Mouse (Mus musculus): ENCODE results near the gene Fat2.

The Fat2 gene

DNA sequence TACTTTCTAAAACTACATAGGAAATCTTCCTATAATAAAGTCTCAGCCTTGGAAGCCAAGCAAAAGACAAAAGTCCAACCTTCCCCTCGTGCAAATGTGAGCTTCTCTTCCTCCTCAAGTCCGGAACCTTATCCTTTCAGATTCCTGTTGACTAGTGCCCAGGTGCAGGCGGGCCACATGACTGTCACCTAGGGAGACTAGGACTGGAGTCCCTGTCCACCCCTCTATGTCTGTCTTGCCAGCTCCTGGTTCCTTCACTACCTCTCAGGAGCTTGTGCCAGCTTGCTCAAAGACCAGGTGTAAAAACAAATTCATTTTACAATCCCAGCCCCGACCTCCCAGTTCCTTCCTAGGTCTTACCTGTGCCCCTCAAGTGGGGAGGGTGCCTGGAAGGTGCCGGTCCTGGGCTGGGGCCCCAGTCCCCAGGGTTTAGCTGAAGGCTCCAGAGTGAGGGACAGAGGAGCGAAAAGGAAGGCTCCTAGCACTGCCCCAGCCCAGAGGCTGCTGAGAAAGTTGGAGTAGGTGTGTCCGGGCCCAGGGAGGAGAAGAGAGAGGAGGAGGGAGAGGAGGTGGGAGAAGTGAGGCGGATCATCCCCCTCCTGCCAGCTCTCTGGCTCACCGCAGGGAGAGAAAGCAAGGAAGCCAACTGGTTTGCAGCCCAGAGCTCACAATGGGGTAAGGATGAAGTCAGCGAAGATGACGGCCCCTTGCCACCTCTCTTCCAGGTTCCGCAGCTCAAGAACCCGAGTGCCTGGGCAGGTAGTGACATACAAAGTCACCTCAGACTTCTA is at the start of gene Fat2:
Fat2 (minus strand) TSS at position 464 of the 791 bp plus-strand sequence.
- DNase-seq, result peak; percentile 9

DNA sequence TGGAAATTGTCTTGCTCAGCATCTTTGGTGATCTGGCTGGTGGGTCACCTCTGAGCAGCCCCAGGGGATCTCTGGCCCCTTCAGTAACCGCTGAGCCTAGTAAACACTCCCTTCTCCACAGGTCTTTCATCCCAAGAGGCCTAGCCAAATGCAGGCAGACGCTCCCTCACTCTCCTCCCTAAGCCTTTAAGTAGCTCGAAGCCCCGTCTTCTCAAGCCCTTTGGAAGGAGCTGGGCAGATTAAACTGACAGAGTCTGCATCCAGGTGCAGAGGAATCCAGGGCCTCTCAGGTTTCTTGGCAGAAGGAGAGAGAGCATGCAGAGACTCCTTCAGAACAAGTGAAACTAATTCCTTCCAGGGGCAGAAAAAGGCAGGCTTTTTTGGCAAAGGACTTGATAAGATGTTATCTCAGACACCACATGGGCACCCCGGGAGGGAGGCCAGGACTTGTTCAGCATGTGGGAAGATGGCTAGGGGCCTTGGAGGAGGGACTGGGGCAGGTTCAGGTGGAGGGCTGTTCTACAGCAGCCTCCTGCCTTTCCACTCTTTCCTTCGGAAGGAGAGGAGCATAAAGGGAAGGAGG is 47.2 kb upstream of the Fat2 start:
- DNase-seq, result no peak

DNA sequence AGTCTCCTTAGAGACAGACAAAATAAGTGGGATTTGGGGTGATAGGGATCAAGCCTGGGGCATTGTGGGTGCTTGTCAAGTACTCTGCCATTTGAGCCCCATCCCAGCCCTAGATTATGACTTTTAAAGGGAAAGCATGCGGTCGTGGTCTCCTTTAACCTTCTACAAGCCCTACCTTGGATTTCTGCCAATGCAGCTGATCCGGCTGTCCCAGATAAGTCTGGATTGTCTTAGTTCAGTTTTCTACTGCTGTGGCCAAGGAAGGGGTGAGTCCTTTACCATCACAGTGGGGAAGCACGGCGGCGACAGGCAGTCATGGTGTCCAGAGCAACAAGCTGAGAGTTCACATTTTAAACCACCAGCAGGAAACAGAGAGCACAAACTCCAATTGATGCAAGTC is 44.5 kb upstream of the Fat2 start:
- no peak for DNase-seq

DNA sequence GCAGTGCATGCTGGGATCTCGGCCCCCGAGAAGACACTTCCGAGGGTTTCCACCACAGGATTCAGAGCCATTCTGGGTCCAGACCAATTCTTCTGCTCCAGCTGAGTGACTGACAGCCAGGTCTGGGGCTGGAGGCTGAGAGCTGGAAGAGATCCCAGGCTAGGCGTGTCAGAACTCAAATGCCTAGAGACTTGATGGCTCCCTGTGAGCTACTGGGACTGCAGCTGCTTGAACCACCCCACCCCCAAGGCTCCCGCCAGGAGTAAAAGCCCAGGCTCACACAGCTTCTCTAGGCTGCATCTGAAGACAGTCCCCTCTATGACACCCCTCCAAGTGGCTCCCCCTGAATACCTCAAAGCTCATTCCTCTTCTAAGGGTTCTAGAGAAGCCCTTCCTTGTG is 42.0 kb upstream of the Fat2 start:
- DNase-seq, result peak; percentile 44

DNA sequence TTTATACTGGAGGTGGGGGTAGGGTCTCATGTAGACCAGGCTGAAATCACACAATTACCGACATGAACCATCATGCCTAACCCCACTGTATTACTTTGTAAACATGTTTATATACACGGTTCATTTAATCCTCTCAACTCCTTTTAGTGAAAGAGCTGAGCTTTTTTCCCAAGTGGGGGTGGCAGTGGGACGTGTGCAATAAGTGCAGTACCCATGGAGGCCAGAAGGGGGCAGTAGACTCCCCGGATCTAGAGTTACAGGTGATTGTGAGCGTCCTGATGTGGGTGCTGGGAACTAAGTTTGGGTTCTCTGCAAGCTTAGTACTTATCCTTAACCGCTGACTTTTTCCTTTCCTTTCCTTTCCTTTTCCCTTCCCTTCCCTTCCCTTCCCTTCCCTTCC is 37.5 kb upstream of the Fat2 start:
- no peak for DNase-seq

DNA sequence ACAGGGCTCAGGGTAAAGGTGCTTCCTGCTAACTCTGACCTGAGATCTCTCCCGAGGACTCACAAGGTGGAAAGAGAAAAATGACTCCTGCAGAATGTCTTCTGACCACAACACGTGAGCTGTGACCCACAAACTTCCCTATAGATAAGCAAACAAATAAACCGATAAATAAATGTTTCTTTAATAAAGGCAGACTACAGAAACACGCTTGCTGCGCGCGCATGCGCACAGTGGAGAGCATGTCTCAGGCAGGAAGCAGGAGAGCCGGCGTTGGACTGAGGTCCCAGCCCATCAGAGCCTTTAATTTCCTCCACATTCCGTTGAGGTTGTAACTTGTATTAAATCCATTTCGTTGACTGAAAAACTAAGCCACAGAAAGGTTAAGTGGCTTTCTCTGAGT is 37.0 kb upstream of the Fat2 start:
- DNase-seq, result no peak

DNA sequence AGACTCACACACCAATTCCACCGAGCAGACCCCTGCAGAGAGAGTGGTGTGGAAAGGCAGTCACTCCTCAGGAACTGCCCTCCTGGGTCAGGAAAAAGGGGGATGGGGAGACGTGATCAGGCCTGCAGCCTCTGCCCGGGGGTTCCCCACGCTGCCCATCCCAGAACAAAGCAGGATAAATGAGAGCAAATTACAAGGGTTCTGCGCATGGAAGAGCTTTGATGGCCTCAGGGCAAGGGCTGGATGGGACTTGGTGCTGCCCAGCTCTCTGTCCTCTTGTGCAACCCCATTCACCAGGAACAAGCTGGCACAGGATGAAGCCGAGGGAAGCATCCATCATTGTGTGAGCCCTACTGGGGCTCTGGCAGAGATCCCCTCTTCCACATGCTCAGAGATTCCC is 35.6 kb upstream of the Fat2 start:
- DNase-seq, result no peak

DNA sequence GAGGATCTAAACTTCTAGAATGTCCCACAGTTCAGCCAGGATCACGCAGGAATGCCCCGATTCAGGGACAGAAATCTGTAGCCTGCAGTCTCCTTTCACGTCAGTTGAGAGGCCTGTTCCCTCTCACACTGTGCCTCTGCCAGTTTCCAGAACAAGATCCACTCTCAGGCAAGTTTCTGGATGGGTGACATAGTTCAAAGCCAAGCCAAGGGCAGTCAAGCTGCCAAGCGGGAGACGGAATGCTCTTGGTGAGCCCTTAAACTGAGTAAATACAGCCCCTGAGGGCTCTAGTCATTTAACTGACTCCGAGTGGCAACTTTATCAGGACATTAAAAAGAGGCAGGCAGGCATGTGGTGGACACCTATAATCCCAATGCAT is 32.7 kb upstream of the Fat2 start:
- no peak for DNase-seq

DNA sequence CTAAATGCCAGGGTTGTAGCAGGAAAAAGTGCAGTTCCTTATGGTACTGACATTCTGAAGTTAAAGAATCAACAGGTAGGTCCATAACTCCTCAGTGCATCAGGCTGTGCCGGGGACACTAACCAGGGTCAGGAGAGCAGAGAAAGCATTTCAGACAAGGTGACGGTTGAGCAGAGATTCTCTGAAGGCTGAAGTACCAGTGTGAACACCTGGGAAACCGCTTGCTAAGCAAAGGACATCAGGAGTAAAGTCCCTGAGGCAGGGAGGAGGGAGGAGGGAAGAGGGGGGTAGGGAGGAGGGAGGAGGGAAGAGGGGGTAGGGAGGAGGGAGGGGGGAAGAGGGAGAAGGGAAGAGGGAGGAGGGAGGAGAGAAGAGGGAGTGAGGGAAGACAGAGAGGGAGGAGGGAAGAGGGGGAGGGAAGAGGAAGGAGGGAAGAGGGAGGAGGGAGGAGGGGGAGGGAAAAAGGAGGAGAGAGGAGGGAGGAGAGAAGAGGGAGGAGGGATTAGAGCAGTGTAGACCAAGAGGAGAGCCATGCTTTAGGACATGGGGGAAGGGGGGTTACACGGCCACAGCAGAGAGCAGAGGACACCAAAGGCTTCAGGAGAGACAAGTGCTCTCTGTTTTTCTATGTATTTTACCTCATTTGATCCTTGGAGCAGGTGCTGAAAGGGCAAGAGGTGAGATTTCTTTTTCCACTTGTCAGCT is 32.2 kb upstream of the Fat2 start:
- no peak for DNase-seq

DNA sequence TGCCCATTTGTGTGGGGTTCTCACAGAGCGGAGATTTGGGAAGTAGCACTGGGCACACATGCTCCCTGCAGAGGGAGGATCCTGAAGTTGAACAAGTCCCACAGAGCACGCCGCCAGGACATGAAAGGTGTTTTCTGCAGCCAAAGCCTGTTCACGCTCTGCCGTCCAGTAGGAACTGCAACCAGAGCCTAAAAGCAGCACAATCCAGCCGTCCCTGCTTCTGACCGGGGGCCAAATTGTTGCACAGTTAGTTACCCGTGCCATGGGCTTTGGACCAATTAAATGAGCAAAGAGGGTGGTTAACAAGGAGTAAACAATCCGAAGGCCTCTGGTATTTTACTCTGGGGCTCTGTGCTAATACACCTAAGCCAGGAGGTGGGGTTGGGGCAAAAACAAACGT is 31.4 kb upstream of the Fat2 start:
- no peak for DNase-seq

DNA sequence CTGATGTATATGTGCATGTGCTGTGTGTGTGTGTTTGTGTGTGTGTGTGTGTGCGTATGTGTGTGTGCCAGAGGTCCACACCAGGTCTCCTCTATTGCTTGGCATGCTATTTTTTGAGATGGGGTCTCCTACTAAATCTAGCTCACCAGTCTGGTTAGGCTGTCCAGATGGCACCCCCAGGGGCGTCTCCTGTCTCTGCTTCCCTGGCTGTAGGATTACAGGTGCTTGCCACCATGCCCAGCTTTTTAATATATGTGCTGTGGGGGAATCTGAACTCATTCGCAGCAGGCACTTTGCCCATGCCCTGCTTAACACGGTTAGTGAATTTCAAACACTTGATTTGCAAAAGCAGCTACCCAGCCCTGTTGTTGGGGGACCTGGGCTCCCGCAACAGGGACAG is 29.5 kb upstream of the Fat2 start:
- DNase-seq, result no peak

DNA sequence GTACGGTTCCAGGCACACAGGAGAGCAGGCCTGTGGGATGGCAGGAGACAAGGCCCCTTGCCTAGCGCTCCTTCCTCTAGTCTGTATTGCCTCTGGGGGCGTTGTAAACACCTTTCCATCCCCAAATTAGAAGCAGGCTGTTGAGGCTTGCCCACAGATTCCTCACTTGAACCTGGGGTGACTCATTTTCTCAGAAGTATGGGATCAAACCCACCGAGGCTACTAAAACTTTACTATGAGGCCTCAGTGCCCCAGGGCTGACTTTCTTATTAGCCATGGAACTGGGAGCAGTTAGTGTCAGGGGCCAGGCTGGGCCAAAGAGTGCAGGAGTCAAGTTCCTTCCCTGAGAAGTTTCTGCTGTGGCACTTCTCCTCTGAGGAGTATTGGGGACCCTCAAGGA is 28.9 kb upstream of the Fat2 start:
- DNase-seq, result no peak

DNA sequence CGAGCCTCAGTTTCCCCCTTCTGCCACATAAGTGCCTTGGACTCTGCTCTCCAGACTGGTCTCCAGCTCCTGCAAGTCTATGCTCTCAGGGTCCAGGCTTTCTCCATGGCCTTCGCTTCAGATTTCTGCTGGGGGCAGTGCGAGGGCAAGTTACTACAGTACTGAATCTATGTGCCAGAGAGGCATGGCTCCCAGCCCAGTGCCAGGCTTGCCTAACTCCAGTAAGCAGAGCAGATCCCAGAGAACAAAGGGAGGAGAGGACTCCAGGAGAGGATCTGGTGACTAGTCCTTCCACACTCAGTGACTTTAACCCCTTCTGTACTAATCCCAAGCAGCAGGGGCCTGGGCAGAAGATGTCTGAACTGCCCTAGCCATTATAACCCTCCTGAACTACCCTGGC is 28.3 kb upstream of the Fat2 start:
- no peak for DNase-seq

DNA sequence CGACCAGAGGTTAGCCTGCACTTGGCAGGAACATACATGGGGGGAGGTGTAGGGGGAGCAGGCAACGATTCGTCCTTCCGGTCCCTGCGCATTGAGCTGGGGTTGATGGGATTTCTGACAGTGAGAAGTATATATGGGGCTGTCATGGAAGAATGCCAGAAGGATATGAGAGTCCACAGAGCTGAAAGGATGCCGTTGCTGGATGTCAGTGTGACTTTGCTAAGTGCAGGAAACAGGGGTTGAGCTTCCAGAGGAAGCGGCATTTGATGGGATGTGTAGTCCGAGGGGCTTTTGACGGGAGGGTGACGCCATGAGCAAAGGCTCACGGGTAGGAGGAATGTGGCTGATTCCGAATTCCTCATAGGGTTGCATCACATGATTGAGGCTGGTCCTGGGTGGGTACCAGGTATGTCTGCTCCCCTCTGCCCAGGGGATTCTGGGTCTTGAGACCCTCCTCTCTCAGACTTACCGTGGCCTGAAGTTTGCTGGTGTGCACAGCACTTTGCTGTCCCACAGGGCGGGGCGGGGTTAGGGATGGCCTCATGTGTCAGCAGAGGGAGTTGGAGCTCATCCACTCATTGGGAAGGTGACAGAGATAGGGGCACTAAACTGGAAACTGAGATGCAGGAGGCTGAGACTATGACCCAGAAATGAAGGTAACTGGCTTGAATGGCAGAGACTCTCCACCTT is 21.9 kb upstream of the Fat2 start:
- DNase-seq, result no peak

DNA sequence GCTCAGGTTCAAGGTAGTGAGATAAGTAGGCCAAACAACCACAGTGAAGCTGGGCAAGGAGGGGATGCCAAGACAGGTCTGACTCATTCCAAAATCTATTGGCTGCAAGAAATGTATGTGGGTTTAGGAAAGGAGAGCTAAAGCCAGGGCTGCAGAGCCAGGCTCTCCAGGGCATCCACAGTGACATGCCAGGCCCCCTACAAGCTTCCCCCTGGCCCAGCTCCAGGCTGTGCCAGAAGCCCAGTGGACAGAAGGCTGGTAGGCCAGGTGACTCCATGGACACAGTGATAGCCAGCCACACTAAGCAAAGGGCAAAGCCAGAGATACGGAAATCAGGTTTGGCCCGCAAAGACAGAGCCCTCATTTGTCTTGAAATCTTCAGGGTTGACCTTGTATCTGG is 20.5 kb upstream of the Fat2 start:
- DNase-seq, result no peak

DNA sequence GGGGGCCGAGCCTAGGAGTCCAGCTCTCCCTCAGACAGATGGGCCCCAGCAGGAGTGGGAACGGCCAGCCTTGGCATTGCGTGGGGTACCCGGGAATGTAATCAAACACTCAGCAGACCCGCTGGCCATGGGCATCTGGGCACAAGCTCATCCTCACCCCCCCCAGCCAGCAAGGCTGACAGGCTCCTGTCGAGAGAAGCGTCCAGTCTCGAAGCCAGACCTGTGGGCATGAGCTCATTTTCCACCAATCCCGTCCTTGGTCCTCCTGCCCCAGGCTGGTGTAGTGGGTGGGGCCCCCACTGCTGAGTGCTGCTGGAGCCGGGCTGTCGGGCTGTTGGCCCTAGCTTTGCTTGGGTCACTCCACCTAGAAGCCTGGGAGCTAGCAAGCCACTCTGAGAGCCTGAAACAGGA is 5.6 kb upstream of the Fat2 start:
- DNase-seq, result no peak

DNA sequence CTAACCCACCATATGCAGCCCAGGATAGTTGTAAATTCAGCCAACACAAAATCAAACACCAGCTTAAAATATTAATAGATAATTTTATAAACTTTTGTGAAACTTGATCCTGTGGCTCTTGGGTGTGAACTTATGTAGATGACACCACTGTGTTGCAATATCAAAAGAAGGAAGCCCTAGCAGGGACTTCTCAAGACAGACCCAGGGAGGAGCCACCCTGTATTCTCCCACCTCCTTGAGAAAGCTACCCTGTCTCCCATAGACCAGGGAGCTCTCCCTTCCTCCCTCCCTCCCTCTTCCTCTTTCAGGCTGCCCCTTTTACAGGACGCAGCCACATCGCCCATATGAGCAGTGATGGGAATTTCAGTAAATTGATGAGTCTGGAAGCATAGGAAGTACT is 4.4 kb upstream of the Fat2 start:
- DNase-seq, result no peak

DNA sequence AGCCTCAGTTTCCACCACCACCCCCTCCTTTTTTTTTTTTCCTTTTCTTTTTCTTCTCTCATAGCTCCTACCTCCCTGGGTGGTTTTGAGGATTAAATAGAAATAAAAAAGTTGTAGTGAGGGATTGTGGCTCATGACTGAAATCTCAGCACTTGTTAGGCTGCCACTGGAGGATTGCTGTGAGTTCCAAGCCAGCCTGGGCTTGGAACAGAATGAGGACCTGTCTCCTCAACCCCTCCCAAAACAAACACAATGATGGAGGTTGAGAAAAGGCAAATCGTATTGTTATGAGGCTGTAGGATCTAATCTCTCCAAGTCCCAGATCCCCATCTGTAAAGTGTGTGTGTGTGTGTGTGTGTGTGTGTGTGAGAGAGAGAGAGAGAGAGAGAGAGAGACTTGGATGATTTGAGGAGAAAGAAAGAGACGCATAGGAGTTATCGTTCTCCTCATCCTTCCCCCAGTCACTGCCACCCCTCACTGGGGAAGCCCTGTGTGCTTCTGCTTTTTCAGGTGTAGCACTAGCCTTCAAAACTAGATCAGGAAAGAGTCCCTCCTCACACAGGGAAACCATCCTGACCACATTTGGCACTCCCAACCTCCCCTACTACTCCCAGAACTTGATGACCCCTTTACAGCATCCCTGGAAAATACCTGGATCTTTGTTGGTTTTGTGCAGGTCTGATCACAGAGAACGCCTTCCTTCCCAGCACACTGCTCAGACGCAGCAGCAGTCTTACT is 837 bp upstream of the Fat2 start:
- DNase-seq, result no peak

DNA sequence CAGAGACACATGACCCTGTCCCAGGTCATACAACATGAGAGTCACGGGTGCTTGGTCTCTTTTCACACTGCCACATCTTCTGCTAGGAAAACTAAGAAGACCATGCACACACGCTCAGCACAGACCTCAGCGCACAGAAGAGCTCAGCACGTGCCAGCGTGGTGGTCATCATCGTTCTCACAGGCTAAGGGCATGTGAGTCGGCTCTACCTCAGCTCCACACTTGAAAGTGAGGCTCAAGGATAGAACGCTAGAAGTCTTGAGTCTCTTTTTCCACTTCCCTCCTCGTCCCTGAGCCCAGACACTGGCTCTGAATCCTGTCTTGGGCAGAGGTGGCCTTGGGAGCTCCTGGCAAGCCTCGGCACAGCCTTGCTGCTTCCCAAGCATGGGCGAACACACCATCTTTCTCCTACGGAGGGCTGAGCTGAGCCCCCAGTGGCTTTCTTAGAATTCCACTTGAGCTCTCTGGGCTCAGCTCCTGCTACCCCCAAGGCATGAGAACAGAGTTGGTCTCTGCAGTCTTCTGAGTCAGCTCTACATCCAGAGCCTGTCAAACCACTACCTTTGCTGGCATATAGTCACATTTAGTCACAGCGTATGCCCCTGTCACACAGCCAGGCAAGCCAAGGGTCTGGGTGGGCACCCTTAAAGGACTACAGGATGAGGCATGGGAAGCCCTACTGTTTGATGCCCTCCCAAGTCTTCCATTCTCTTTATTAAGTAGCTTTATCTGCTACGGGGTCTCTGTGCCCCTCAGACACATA is 869 bp downstream of the Fat2 start:
- DNase-seq, result no peak

DNA sequence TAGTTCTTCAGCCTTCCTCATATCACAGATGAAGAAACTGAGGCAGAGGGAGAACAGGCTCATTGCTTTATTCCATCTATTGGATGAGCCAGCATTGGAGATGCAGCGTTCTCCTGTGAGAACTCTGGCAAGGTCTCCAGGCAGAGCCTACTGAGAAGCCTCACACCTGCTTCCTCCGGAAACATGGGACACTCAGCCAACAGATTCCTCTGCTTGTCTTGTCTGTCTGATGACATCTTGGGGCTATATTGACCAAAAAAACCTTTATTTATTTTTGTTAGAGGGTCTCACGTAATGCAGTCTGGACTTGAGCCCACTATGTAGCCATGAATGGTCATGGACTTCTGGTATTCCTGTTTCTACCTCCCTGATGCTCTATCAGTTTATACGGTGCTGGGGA is 1.8 kb downstream of the Fat2 start:
- no peak for DNase-seq

DNA sequence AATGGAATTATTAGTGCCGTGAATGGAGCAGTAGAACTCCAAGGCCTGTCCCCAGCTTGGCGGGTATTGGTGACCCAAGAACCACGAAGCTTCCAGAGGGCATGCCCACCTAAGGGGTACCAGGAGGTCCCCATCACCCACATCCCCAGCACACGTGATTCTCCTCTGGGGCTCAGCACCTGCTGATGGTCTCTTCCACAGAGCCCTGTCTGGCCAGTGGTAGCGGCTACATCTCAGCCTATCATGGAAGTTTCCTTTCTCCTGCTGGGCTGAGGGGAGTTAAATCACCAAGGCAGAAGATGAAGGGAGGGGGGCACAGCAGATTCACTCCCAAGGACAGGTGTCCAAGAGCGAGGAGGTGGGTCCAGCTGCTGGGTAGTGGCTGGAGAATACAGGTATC is 2.3 kb downstream of the Fat2 start:
- no peak for DNase-seq
